Mouse (Mus musculus): ENCODE measurements around the gene Setd5. TPM values are rescaled to one million over a fixed set of nuclear protein-coding genes. Genes with fewer than 3 reads are reported as not detected.
A peak's percentile ranks its signal among the peaks of the same experiment; 100 is the strongest.

Setd5 gene
- polyA plus RNA-seq, 1 experiment from 2014 or later: 44.1 TPM

DNA sequence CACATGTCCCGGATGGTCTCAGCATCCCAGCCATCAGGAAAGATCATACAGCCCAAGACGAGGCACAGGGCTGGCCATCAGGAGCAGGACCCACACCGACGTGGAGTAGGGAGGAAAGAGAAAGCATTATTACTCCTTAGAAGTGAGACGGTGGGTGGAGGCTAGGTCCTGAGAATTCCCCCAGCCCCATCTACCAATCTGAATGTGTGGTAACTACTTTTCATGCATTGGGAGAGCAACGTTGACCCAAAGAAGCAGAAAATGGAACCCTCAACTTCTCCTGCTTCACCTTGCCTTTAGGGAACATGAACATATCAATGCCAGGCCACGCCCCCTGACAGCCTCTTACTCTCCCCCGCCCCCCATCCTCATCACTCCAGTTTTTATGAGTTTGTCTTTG is 99.4 kb downstream of the Setd5 start:
- Histone ChIP-seq H3K9ac (ENCODE audit: low read length) (no peak overlapping the region), H3K36me3 (ENCODE audit: control insufficient read depth, insufficient read depth, low read length) (peaks cover 15% of the 10 kb centered on the region; the same call in 1 of the 2 replicates), H3K4me3 (ENCODE audit: low read depth, low read length) (no peak overlapping the region), H3K4me2 (ENCODE audit: low read length) (no peak overlapping the region), H3K4me1 (ENCODE audit: control insufficient read depth, insufficient read depth, low read length) (peaks cover 9% of the 10 kb centered on the region), H3K9me3 (replicated peaks; ENCODE audit: control insufficient read depth, low read length) (no peaks in the 10 kb centered on the region), H3K27ac (ENCODE audit: low read depth, low read length) (no peak overlapping the region; the same call in 1 of the 2 replicates), H3K27me3 (replicated peaks; ENCODE audit: control insufficient read depth, insufficient read depth, low read length) (no peaks in the 10 kb centered on the region)
- DNase-seq (ENCODE audit: low spot score) (no peak), ATAC-seq (no peak)
- 85% methylated on average over 8 of the region's 8 CpGs for WGBS

DNA sequence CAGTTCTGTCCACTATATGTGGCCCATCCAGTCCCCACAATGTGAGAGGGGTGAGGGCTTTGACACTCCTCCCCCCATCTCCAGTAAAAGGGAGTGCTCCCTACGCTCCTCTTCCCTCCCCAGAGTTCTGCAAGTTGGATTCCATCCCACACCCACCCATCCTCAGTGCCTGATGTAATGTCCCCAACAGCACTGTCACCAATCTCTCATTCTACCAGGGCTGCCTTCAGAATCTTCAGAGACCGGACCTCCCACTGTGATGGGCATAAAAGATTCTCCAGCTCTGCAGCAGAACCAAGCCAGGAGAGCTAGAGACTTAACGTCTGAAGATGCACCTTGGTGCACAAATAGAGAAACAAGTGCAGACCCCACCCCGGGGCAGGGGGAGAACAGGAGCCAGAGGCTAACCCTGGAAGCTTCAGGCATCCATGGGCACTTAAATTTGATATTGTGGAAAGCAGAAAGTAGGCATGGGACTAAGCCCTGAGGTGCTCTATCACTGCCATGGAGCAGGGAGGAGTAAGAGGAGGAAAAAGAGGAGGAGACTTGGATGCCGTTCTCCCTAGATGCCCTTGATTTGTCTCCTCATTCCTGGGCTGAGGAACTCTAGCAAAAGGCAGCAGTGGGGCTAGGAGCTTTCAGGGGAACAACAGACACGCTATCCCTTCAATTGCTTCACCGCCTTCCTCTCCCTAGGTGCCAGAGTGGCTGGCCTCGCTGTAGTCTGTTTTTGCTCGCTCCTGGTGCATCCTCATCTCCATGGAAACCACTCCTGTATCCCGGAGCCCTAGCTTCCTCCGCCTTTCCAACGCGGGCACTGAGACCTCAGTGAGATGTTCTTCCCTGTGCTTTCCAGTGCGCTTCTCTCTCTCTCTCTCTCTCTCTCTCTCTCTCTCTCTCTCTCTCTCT is 101.4 kb downstream of the Setd5 start:
- Histone ChIP-seq H3K27ac (ENCODE audit: low read depth, low read length) (peak overlapping the region; percentile 78), H3K9ac (ENCODE audit: low read length) (0 out of 2 replicates have a peak overlapping the region, but pooled peaks have one; percentile 17), H3K9me3 (replicated peaks; ENCODE audit: control insufficient read depth, low read length) (no peaks in the 10 kb centered on the region), H3K4me3 (ENCODE audit: low read depth, low read length) (no peak overlapping the region), H3K27me3 (replicated peaks; ENCODE audit: control insufficient read depth, insufficient read depth, low read length) (no peaks in the 10 kb centered on the region), H3K4me1 (ENCODE audit: control insufficient read depth, insufficient read depth, low read length) (peaks cover 9% of the 10 kb centered on the region), H3K4me2 (ENCODE audit: low read length) (peak overlapping the region; percentile 36), H3K36me3 (ENCODE audit: control insufficient read depth, insufficient read depth, low read length) (peaks cover 16% of the 10 kb centered on the region; the same call in 1 of the 2 replicates)
- ATAC-seq: peak; percentile 94
- WGBS: 16% methylated on average over 14 of the region's 14 CpGs
- peak; percentile 82 for DNase-seq (ENCODE audit: low spot score)

DNA sequence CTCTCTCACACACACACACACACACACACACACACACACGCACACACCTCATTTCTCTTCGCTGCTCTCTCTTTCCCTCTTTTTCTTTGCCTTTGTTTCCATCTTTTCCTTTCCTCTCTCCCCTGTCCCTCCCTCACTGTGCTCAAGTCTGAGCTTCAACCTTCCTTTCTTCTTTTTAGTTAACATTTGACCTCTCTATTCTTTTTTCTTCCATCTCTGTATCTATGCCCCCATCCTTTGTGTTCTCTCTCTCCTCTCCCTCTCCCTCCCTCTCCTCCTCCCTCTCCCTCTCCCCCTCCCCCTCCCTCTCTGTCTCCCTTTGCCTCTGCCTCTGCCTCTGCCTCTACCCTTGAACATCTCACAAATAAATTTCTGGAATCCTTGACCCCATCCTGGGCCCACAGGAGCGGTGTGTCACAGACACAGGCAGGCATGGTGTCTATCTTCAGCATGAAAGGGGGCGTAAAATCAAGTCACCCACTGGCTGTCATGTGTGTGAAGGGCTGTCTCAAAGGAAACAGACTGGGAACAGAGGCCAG is 102.1 kb downstream of the Setd5 start:
- Histone ChIP-seq H3K27me3 (replicated peaks; ENCODE audit: control insufficient read depth, insufficient read depth, low read length) (no peaks in the 10 kb centered on the region), H3K36me3 (ENCODE audit: control insufficient read depth, insufficient read depth, low read length) (peaks cover 11% of the 10 kb centered on the region; the same call in 1 of the 2 replicates), H3K4me1 (ENCODE audit: control insufficient read depth, insufficient read depth, low read length) (peaks cover 9% of the 10 kb centered on the region), H3K4me2 (ENCODE audit: low read length) (peak overlapping the region; percentile 36), H3K27ac (ENCODE audit: low read depth, low read length) (peak overlapping the region; percentile 78), H3K4me3 (ENCODE audit: low read depth, low read length) (no peak overlapping the region), H3K9ac (ENCODE audit: low read length) (peak overlapping the region; percentile 37), H3K9me3 (replicated peaks; ENCODE audit: control insufficient read depth, low read length) (no peaks in the 10 kb centered on the region)
- 33% methylated on average over 4 of the region's 4 CpGs for WGBS
- ATAC-seq (peak; percentile 55; the same call in 1 of the 2 replicates), DNase-seq (ENCODE audit: low spot score) (no peak)

DNA sequence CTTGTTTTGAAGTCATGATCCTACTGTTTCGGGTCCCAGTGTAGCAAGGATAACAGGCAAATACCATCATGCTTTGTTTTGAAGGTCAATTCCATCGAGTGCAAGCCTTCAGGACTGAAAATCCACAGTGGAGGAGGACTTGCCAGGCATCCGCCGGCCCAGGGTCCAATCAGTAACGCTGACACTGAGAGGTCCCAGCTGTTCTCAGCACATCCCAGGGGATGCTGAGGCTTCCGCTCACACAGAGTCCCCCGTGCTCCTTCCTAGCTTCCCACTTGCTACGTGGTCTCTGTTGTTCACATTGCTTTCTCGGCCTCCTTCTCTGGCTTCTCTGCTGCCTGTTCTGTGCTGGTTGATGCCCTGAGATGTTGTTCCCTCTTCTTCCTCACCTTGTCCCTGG is 107.0 kb downstream of the Setd5 start:
- no peak for ATAC-seq
- Histone ChIP-seq H3K27ac (ENCODE audit: low read depth, low read length) (no peak overlapping the region), H3K9me3 (replicated peaks; ENCODE audit: control insufficient read depth, low read length) (no peaks in the 10 kb centered on the region), H3K4me1 (ENCODE audit: control insufficient read depth, insufficient read depth, low read length) (peaks cover 4% of the 10 kb centered on the region; the same call in 1 of the 2 replicates), H3K27me3 (replicated peaks; ENCODE audit: control insufficient read depth, insufficient read depth, low read length) (no peaks in the 10 kb centered on the region), H3K4me3 (ENCODE audit: low read depth, low read length) (no peak overlapping the region), H3K9ac (ENCODE audit: low read length) (no peak overlapping the region), H3K36me3 (ENCODE audit: control insufficient read depth, insufficient read depth, low read length) (0 out of 2 replicates have a peak, but pooled peaks cover 18% of the 10 kb centered on the region), H3K4me2 (ENCODE audit: low read length) (no peak overlapping the region)
- DNase-seq (ENCODE audit: low spot score): no peak
- 86% methylated on average over 9 of the region's 9 CpGs for WGBS

DNA sequence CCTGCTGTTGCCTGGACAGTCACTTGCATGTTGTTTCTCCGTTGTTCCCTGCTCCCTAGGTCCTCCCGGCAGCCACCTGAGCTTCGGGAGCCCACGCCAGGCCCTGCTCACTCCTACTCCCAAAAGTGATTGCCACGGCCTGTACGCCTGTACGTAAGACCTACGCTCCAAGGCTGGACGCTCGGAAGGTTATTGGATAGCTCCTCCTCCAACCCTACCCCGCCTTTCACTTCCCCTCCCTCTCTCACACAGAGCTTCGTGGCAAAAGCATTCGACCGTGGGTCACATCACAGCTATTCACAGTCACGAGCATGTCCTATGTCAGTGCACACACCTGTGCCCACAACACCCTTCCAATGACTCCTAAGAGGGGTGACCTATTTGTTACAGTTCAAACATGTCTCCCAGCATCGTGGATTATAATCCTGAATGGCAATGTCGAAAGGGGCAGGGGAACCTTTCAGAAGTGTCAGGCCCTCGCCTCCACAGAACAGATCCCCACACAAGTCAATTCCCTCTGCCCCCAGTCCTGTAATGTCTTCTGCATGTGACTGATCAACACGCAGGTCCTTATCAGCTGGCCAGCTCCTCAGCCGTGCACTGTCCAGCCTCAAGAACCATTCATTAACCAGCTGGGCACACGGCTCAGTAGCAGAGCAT is 107.8 kb downstream of the Setd5 start:
- Histone ChIP-seq H3K36me3 (ENCODE audit: control insufficient read depth, insufficient read depth, low read length) (0 out of 2 replicates have a peak, but pooled peaks cover 18% of the 10 kb centered on the region), H3K4me3 (ENCODE audit: low read depth, low read length) (no peak overlapping the region), H3K27ac (ENCODE audit: low read depth, low read length) (no peak overlapping the region), H3K4me2 (ENCODE audit: low read length) (no peak overlapping the region), H3K9ac (ENCODE audit: low read length) (no peak overlapping the region), H3K4me1 (ENCODE audit: control insufficient read depth, insufficient read depth, low read length) (no peaks in the 10 kb centered on the region), H3K27me3 (replicated peaks; ENCODE audit: control insufficient read depth, insufficient read depth, low read length) (no peaks in the 10 kb centered on the region), H3K9me3 (replicated peaks; ENCODE audit: control insufficient read depth, low read length) (no peaks in the 10 kb centered on the region)
- DNase-seq (ENCODE audit: low spot score) (no peak), ATAC-seq (no peak)
- 90% methylated on average over 21 of the region's 21 CpGs for WGBS

DNA sequence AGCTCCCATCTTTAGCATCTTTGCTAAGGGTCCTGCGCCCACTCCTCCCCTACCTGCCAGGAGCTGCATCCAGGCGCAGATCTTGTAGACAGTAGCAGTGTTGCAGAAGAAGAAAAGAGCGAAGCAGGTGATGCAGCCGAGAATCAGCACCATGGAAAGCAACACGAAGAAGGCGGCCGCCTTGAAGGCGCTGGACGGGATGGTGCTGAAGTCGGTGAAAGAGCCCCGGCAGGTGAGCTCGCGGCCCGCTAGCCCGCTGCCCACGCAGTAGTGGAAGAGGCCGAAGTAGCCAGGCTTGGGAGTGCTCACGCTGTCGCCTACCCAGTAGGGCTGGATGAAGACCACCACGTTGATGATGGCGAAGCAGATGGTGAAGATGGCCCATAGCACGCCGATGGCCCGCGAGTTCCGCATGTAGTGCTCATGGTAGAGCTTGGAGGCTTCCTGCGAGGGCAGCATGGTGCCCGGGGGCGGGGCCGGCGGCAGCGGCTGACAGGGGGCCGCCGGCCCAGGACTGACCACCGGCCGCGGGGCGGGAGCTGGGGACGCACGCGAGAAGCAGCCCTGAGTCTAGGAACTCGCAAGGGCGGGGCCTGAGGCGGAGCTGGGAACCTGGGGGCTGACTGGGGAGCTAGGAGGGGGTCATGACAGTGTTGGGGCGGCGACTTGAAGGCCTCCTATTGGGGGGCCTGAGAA is 116.7 kb downstream of the Setd5 start:
- 2% methylated on average over 45 of the region's 46 CpGs for WGBS
- Histone ChIP-seq H3K4me2 (ENCODE audit: low read length) (peak overlapping the region; percentile 95), H3K27me3 (replicated peaks; ENCODE audit: control insufficient read depth, insufficient read depth, low read length) (no peaks in the 10 kb centered on the region), H3K9ac (ENCODE audit: low read length) (peak overlapping the region; percentile 92), H3K36me3 (ENCODE audit: control insufficient read depth, insufficient read depth, low read length) (0 out of 2 replicates have a peak, but pooled peaks cover 3% of the 10 kb centered on the region), H3K4me1 (ENCODE audit: control insufficient read depth, insufficient read depth, low read length) (peaks cover 19% of the 10 kb centered on the region), H3K4me3 (ENCODE audit: low read depth, low read length) (peak overlapping the region; percentile 79), H3K27ac (ENCODE audit: low read depth, low read length) (no peak overlapping the region; the same call in 1 of the 2 replicates), H3K9me3 (replicated peaks; ENCODE audit: control insufficient read depth, low read length) (no peaks in the 10 kb centered on the region)
- ATAC-seq (peak; percentile 53), DNase-seq (ENCODE audit: low spot score) (peak; percentile 38)

DNA sequence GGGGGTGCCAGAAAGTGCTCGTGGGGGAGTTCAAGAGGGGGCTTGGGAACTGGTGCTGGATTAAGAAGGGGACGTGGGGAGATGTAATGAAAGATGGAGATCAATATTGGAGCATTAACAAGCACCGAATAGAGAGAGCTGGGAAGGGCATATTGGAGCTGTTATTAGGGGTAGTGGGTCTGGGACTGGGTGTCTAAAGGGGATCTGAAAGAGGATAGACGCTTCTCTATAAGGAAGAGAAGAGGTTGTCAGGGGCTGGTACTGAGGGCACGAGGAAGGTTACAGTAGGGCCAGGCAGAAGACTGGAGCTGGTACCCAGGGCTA is 117.3 kb downstream of the Setd5 start:
- H3K4me1 ChIP-seq (ENCODE audit: control insufficient read depth, insufficient read depth, low read length): peaks cover 19% of the 10 kb centered on the region
- H3K27me3 ChIP-seq (replicated peaks; ENCODE audit: control insufficient read depth, insufficient read depth, low read length): no peaks in the 10 kb centered on the region
- peak overlapping the region; percentile 79 for H3K4me3 ChIP-seq (ENCODE audit: low read depth, low read length)
- peak overlapping the region; percentile 68 for H3K27ac ChIP-seq (ENCODE audit: low read depth, low read length)
- H3K9me3 ChIP-seq (replicated peaks; ENCODE audit: control insufficient read depth, low read length): no peaks in the 10 kb centered on the region
- H3K9ac ChIP-seq (ENCODE audit: low read length): peak overlapping the region; percentile 92
- ATAC-seq (no peak), DNase-seq (ENCODE audit: low spot score) (no peak)
- 0 out of 2 replicates have a peak, but pooled peaks cover 3% of the 10 kb centered on the region for H3K36me3 ChIP-seq (ENCODE audit: control insufficient read depth, insufficient read depth, low read length)
- peak overlapping the region; percentile 95 for H3K4me2 ChIP-seq (ENCODE audit: low read length)
- 2% methylated on average over 5 of the region's 5 CpGs for WGBS

DNA sequence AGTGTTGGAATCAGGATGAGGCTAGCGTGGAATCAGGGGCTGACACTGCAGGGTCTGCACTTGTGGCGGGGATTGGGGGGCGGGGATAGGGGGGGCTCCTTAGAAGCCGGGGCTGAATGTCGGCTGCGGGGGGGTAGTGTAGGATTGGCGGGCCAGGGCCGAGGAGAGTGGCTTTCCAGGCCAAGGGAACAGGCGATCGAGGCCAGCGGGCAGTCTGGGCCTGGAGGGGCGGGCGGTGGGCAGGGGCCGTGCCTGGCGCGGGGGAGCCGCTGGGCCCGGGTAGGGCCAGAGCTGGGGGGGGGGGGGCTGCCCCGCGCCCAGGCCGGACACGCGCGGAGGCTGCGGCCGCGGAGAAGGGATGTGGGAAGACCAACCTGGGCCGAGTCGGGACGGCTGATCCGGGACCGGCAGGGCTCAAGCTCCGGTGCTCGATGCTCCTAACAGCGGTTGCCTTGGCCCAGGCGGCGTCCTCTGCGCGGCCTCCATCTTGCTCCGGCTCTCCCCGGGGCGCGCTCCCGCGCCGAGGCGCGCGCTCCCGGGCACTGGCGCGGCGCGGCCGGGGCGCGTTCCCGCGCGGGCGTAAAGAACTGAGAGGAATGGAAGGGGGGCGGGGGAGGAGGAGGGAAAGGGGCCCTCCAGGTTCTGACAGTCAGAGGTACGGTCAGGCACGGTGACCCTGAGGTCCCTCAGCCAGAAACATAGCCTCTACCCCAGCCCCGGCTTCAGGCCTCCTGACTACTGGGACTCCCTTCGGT is 117.9 kb downstream of the Setd5 start, which contains the start of gene Lhfpl4:
TSS of gene Lhfpl4 (minus strand) at position 544 of the 755 bp plus-strand sequence.
- Histone ChIP-seq H3K9me3 (replicated peaks; ENCODE audit: control insufficient read depth, low read length) (no peaks in the 10 kb centered on the region), H3K27me3 (replicated peaks; ENCODE audit: control insufficient read depth, insufficient read depth, low read length) (no peaks in the 10 kb centered on the region), H3K36me3 (ENCODE audit: control insufficient read depth, insufficient read depth, low read length) (0 out of 2 replicates have a peak, but pooled peaks cover 3% of the 10 kb centered on the region), H3K4me3 (ENCODE audit: low read depth, low read length) (peak within 1 kb of the TSS; percentile 79), H3K27ac (ENCODE audit: low read depth, low read length) (peak within 1 kb of the TSS; percentile 68), H3K4me2 (ENCODE audit: low read length) (peak within 1 kb of the TSS; percentile 95), H3K9ac (ENCODE audit: low read length) (peak within 1 kb of the TSS; percentile 92), H3K4me1 (ENCODE audit: control insufficient read depth, insufficient read depth, low read length) (peaks cover 19% of the 10 kb centered on the region)
- WGBS: under 1% methylated on average over 55 of the region's 66 CpGs
- ATAC-seq (peak; percentile 88), DNase-seq (ENCODE audit: low spot score) (peak; percentile 76)
